Mouse (Mus musculus): ENCODE data around the gene Pdcd2l. TPM values are rescaled to one million over a fixed set of nuclear protein-coding genes. Genes with fewer than 3 reads are reported as not detected.
"Not testable (repeated sequence)": the region's sequence is repeated elsewhere in the genome, so short reads cannot be mapped to it uniquely, and the experiment has no call there.

The Pdcd2l gene
- total and polyA plus RNA-seq, 3 experiments: 27.9 to 51.6 (median 39.5) TPM

DNA sequence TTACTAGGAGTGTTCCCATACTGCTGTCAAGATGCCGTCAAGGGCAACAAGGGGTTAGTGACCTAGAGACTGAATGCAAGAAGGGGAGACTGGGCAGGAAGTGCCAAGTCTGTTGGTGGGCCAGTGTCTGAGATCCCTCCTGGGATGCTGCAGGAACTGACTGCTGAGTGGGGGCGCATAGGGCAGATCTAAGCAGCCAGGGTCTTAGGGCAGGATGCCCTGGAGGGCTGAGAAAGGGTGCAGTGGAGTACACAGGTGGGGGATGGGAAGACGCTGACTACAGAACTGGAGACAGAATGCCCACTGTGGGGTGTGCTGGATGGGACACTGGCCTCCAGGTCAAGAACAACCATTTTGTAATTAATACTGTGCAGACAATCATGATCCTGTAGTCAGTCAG lies 12.7 kb downstream of the Pdcd2l start:
- no peak overlapping the region for H3K4me3 ChIP-seq (replicated peaks in 1 of 3; ENCODE audit: low read depth in 2 of 3, low read length in 2 of 3, poor library complexity in 1 of 3)

DNA sequence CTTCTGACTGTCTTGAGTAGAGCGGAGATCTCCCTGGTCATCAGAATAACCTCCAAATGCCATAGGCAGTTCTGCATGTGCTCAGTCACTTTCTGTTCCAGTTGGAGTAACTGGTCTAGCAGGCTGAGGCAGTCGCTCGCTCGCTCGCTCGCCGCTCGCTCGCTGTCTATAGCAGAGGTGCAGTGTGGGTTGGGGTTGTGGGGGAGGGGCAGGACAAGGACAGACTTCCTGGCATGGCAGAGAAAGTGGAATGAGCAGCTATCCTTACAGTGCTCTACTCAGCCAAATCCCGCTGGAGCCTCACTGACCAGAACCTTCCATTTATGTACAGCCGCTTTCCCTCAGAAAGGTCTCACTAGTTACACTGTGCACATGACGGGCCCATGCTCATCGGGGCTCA lies 13.1 kb downstream of the Pdcd2l start:
- peaks cover 35 to 54% of the 10 kb centered on the region in 2 experiments for H3K36me3 ChIP-seq (replicated peaks in 1 of 2; ENCODE audit: control insufficient read depth in 1 of 2, insufficient read depth in 1 of 2, low read length in 1 of 2)

More for the DNA sequence above, 12.7 kb downstream of the Pdcd2l start:
- TF ChIP-seq MAFK (IDR thresholded peaks at IDR 0.05; ENCODE audit: insufficient replicate concordance, low read length) (no peak), RAD21 (IDR thresholded peaks at IDR 0.05; ENCODE audit: low read depth, low read length) (no peak), POLR2AphosphoS2 (IDR thresholded peaks at IDR 0.05; ENCODE audit: low read depth, low read length) (no peak), E2F4 (IDR thresholded peaks at IDR 0.05; ENCODE audit: insufficient replicate concordance, low read depth, low read length) (no peak), ZMIZ1 (IDR thresholded peaks at IDR 0.05; ENCODE audit: low read depth, low read length) (no peak), TBP (conservative IDR thresholded peaks at IDR 0.05; ENCODE audit: low read depth, low read length) (no peak), SIN3A (IDR thresholded peaks at IDR 0.05; ENCODE audit: low read length) (no peak), USF2 (conservative IDR thresholded peaks at IDR 0.05; ENCODE audit: low read depth, low read length) (no peak), ELF1 (IDR thresholded peaks at IDR 0.05; ENCODE audit: low read depth, low read length) (no peak), EP300 (IDR thresholded peaks at IDR 0.05; ENCODE audit: low read length) (no peak), ZC3H11A (IDR thresholded peaks at IDR 0.05; ENCODE audit: low read depth, low read length) (no peak)
- Histone ChIP-seq H3K36me3 (replicated peaks in 1 of 2; ENCODE audit: control insufficient read depth in 1 of 2, insufficient read depth in 1 of 2, low read length in 1 of 2) (peaks cover 39 to 57% of the 10 kb centered on the region in 2 experiments), H3K9ac (ENCODE audit: insufficient read depth, low read depth) (no peak overlapping the region), H3K79me2 (replicated peaks; ENCODE audit: control insufficient read depth, extremely low read depth, insufficient read depth, poor library complexity, severe bottlenecking) (no peaks in the 10 kb centered on the region), H3K27me3 (replicated peaks) (no peaks in the 10 kb centered on the region), H3K9me3 (replicated peaks; ENCODE audit: low read length) (no peaks in the 10 kb centered on the region), H3K4me2 (ENCODE audit: insufficient read depth, low read depth, poor library complexity, severe bottlenecking) (no peak overlapping the region), H3K4me1 (ENCODE audit: control insufficient read depth in 1 of 2, insufficient read depth in 2 of 2) (peaks cover 0 to 2% of the 10 kb centered on the region in 2 experiments; a peak in 1 of 4 replicates), H3K27ac (ENCODE audit: insufficient read depth, low read depth) (no peak overlapping the region)
- dilution Hi-C loops (cut with MboI; ENCODE audit: extremely low pct_ligation_motif_present, extremely low pct_unique_long_range_greater_than_20kb, low sequenced_read_pairs) (no loop called here), in situ Hi-C loops (cut with MboI; ENCODE audit: low pct_ligation_motif_present, low pct_unique_long_range_greater_than_20kb, low sequenced_read_pairs) (no loop called here)
- DNase-seq (ENCODE audit: extremely low read depth): no peak

DNA sequence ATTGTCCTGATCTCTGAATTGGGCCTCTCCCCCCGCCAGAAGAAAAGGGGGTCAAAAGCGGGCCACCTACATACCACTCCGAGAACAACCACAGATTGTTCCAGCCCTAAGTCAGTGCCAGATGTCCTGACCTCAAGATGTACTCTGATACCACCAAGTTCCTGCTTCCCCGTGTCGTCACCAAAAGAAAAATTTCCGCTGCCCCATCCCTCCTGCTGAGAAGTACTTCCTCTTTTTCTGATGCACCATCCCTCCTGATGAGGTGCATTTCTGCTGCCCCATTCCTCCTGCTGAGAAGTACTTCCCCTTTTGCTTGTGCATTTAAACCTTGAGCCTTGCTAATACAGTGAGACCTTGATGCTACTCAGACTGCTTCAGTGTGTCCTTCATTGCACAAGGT lies 20.2 kb downstream of the Pdcd2l start:
- dilution Hi-C loops (cut with MboI; ENCODE audit: extremely low pct_ligation_motif_present, extremely low pct_unique_long_range_greater_than_20kb, low sequenced_read_pairs): not testable (repeated sequence)

More for the DNA sequence above, 13.1 kb downstream of the Pdcd2l start:
- Histone ChIP-seq H3K4me1 (ENCODE audit: control insufficient read depth in 1 of 2, insufficient read depth in 2 of 2) (no peaks in the 10 kb centered on the region), H3K4me3 (replicated peaks in 1 of 3; ENCODE audit: low read depth in 2 of 3, low read length in 2 of 3, poor library complexity in 1 of 3) (no peak overlapping the region), H3K9me3 (replicated peaks; ENCODE audit: low read length) (no peaks in the 10 kb centered on the region), H3K79me2 (replicated peaks; ENCODE audit: control insufficient read depth, extremely low read depth, insufficient read depth, poor library complexity, severe bottlenecking) (no peaks in the 10 kb centered on the region), H3K9ac (ENCODE audit: insufficient read depth, low read depth) (no peak overlapping the region), H3K27ac (ENCODE audit: insufficient read depth, low read depth) (no peak overlapping the region), H3K27me3 (replicated peaks) (no peaks in the 10 kb centered on the region), H3K4me2 (ENCODE audit: insufficient read depth, low read depth, poor library complexity, severe bottlenecking) (no peak overlapping the region)
- dilution Hi-C loops (cut with MboI; ENCODE audit: extremely low pct_ligation_motif_present, extremely low pct_unique_long_range_greater_than_20kb, low sequenced_read_pairs): no loop called here
- in situ Hi-C loops (cut with MboI; ENCODE audit: low pct_ligation_motif_present, low pct_unique_long_range_greater_than_20kb, low sequenced_read_pairs): no loop called here
- DNase-seq (ENCODE audit: extremely low read depth): no peak
- TF ChIP-seq PAX5 (IDR thresholded peaks at IDR 0.05; ENCODE audit: low read length): no peak
- TF ChIP-seq MAFK (IDR thresholded peaks at IDR 0.05; ENCODE audit: insufficient replicate concordance, low read length): no peak
- no peak for TF ChIP-seq POLR2A (IDR thresholded peaks at IDR 0.05; ENCODE audit: low read depth, low read length)
- TF ChIP-seq GABPA (IDR thresholded peaks at IDR 0.05; ENCODE audit: insufficient replicate concordance, low read depth, low read length): no peak
- TF ChIP-seq NRF1 (IDR thresholded peaks at IDR 0.05; ENCODE audit: low read depth, low read length): no peak
- no peak for TF ChIP-seq EP300 (IDR thresholded peaks at IDR 0.05; ENCODE audit: low read length)
- TF ChIP-seq NELFE (IDR thresholded peaks at IDR 0.05; ENCODE audit: low read depth, low read length): no peak
- no peak for TF ChIP-seq SMC3 (IDR thresholded peaks at IDR 0.05; ENCODE audit: low read depth, low read length)
- TF ChIP-seq MXI1 (IDR thresholded peaks at IDR 0.05; ENCODE audit: low read depth, low read length): no peak
- no peak for TF ChIP-seq CHD2 (IDR thresholded peaks at IDR 0.05; ENCODE audit: low read length)
- TF ChIP-seq JUN (IDR thresholded peaks at IDR 0.05; ENCODE audit: insufficient read depth, low read depth, low read length): no peak
- TF ChIP-seq CHD1 (IDR thresholded peaks at IDR 0.05; ENCODE audit: low read depth, low read length): no peak
- TF ChIP-seq ZC3H11A (IDR thresholded peaks at IDR 0.05; ENCODE audit: low read depth, low read length): no peak

More for the DNA sequence above, 20.2 kb downstream of the Pdcd2l start:
- H3K36me3 ChIP-seq (replicated peaks in 1 of 2; ENCODE audit: control insufficient read depth in 1 of 2, insufficient read depth in 1 of 2, low read length in 1 of 2); H3K79me2 ChIP-seq (replicated peaks; ENCODE audit: control insufficient read depth, extremely low read depth, insufficient read depth, poor library complexity, severe bottlenecking); in situ Hi-C loops (cut with MboI; ENCODE audit: low pct_ligation_motif_present, low pct_unique_long_range_greater_than_20kb, low sequenced_read_pairs); H3K4me2 ChIP-seq (ENCODE audit: insufficient read depth, low read depth, poor library complexity, severe bottlenecking); H3K27ac ChIP-seq (ENCODE audit: insufficient read depth, low read depth); H3K9ac ChIP-seq (ENCODE audit: insufficient read depth, low read depth); DNase-seq (ENCODE audit: extremely low read depth); H3K9me3 ChIP-seq (replicated peaks; ENCODE audit: low read length); H3K27me3 ChIP-seq (replicated peaks); H3K4me1 ChIP-seq (ENCODE audit: control insufficient read depth in 1 of 2, insufficient read depth in 2 of 2); H3K4me3 ChIP-seq (replicated peaks in 1 of 3; ENCODE audit: low read depth in 2 of 3, low read length in 2 of 3, poor library complexity in 1 of 3): not testable (repeated sequence)

All from CH12.LX (cell line).